Mouse (Mus musculus): ENCODE data around the gene Pdhb. TPM values are rescaled to one million over a fixed set of nuclear protein-coding genes. Genes with fewer than 3 reads are reported as not detected.

The Pdhb gene
- polyA plus RNA-seq, 1 experiment from 2014 or later, result 177 TPM

DNA sequence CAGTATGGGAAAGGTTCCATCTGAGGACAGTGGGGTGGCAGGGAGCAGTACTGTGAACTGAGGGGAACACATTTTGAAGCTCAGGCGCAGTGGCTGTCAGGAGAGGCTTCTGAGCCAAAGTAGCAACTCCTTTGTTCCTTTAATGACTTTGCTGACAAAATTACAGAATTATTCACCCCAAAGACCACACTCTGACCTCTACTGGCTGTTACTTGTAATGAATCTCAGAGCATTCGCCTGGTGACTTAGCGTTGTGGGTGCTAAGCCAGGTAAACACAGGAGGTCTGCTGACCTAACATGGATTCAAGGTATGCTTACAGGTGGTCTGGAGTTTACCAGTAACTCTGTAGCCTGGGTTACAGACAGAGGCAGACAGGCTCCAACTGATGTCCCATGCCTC lies 15.9 kb downstream of the Pdhb start:
- no peak overlapping the region for H3K27ac ChIP-seq (ENCODE audit: low read length)
- ATAC-seq (ENCODE audit: insufficient number of reproducible peaks, insufficient read depth, low FRiP score, low read depth), result no peak
- H3K36me3 ChIP-seq (ENCODE audit: control insufficient read depth, insufficient read depth, low read length), result peaks cover 6% of the 10 kb centered on the region
- H3K27me3 ChIP-seq (ENCODE audit: control insufficient read depth, insufficient read depth, low read length), result no peaks in the 10 kb centered on the region
- 32% methylated on average over 3 of the region's 3 CpGs for WGBS
- no peaks in the 10 kb centered on the region for H3K4me1 ChIP-seq (ENCODE audit: control insufficient read depth, insufficient read depth, low read length)
- H3K4me3 ChIP-seq (ENCODE audit: low read depth, low read length), result no peak overlapping the region
- H3K4me2 ChIP-seq (replicated peaks; ENCODE audit: low read depth, low read length), result no peak overlapping the region
- no peaks in the 10 kb centered on the region for H3K9me3 ChIP-seq (ENCODE audit: control insufficient read depth, low read depth, low read length)
- H3K9ac ChIP-seq (replicated peaks; ENCODE audit: low read depth, low read length), result no peak overlapping the region

- H3K4me1 ChIP-seq (ENCODE audit: control insufficient read depth, insufficient read depth, low read length), result no peaks in the 10 kb centered on the region
- 86% methylated on average over 3 of the region's 3 CpGs for WGBS
- no peaks in the 10 kb centered on the region for H3K27me3 ChIP-seq (ENCODE audit: control insufficient read depth, insufficient read depth, low read length)
- peaks cover 14% of the 10 kb centered on the region for H3K36me3 ChIP-seq (ENCODE audit: control insufficient read depth, insufficient read depth, low read length)
- no peak overlapping the region for H3K9ac ChIP-seq (replicated peaks; ENCODE audit: low read depth, low read length)
- no peak overlapping the region for H3K4me3 ChIP-seq (ENCODE audit: low read depth, low read length)
- H3K9me3 ChIP-seq (ENCODE audit: control insufficient read depth, low read depth, low read length), result no peaks in the 10 kb centered on the region
- H3K4me2 ChIP-seq (replicated peaks; ENCODE audit: low read depth, low read length), result no peak overlapping the region
- H3K27ac ChIP-seq (ENCODE audit: low read length), result no peak overlapping the region
- ATAC-seq (ENCODE audit: insufficient number of reproducible peaks, insufficient read depth, low FRiP score, low read depth), result no peak
Observed at GRCm38 (mm10) chr14:8154072-8154471, 18.8 kb downstream of the Pdhb start.

- H3K4me3 ChIP-seq (ENCODE audit: low read depth, low read length), result no peak overlapping the region
- no peak overlapping the region for H3K27ac ChIP-seq (ENCODE audit: low read length)
- no peak overlapping the region for H3K4me2 ChIP-seq (replicated peaks; ENCODE audit: low read depth, low read length)
- H3K9me3 ChIP-seq (ENCODE audit: control insufficient read depth, low read depth, low read length), result no peaks in the 10 kb centered on the region
- H3K4me1 ChIP-seq (ENCODE audit: control insufficient read depth, insufficient read depth, low read length), result no peaks in the 10 kb centered on the region
- 94% methylated on average over 5 of the region's 5 CpGs for WGBS
- no peaks in the 10 kb centered on the region for H3K27me3 ChIP-seq (ENCODE audit: control insufficient read depth, insufficient read depth, low read length)
- H3K9ac ChIP-seq (replicated peaks; ENCODE audit: low read depth, low read length), result no peak overlapping the region
- ATAC-seq (ENCODE audit: insufficient number of reproducible peaks, insufficient read depth, low FRiP score, low read depth), result no peak
- peaks cover 14% of the 10 kb centered on the region for H3K36me3 ChIP-seq (ENCODE audit: control insufficient read depth, insufficient read depth, low read length)
Observed at GRCm38 (mm10) chr14:8151757-8152156, 21.1 kb downstream of the Pdhb start.

- Histone ChIP-seq H3K27me3 (ENCODE audit: control insufficient read depth, insufficient read depth, low read length) (no peaks in the 10 kb centered on the region), H3K27ac (ENCODE audit: low read length) (no peak overlapping the region), H3K4me1 (ENCODE audit: control insufficient read depth, insufficient read depth, low read length) (no peaks in the 10 kb centered on the region), H3K36me3 (ENCODE audit: control insufficient read depth, insufficient read depth, low read length) (peaks cover 22% of the 10 kb centered on the region), H3K4me3 (ENCODE audit: low read depth, low read length) (no peak overlapping the region), H3K9me3 (ENCODE audit: control insufficient read depth, low read depth, low read length) (no peaks in the 10 kb centered on the region), H3K4me2 (replicated peaks; ENCODE audit: low read depth, low read length) (no peak overlapping the region), H3K9ac (replicated peaks; ENCODE audit: low read depth, low read length) (no peak overlapping the region)
- no peak for ATAC-seq (ENCODE audit: insufficient number of reproducible peaks, insufficient read depth, low FRiP score, low read depth)
- 80% methylated on average over 8 of the region's 8 CpGs for WGBS
Observed at GRCm38 (mm10) chr14:8148842-8149241, 24.0 kb downstream of the Pdhb start.

GRCm38 (mm10) chr14:8146611-8147223 lies 26.1 kb downstream of the Pdhb start:
- no peak overlapping the region for H3K9ac ChIP-seq (replicated peaks; ENCODE audit: low read depth, low read length)
- H3K9me3 ChIP-seq (ENCODE audit: control insufficient read depth, low read depth, low read length), result no peaks in the 10 kb centered on the region
- peaks cover 19% of the 10 kb centered on the region for H3K36me3 ChIP-seq (ENCODE audit: control insufficient read depth, insufficient read depth, low read length)
- no peak overlapping the region for H3K4me2 ChIP-seq (replicated peaks; ENCODE audit: low read depth, low read length)
- H3K27ac ChIP-seq (ENCODE audit: low read length), result no peak overlapping the region
- 0 out of 2 replicates have a peak, but pooled peaks have one; percentile 69 for ATAC-seq (ENCODE audit: insufficient number of reproducible peaks, insufficient read depth, low FRiP score, low read depth)
- no peak overlapping the region for H3K4me3 ChIP-seq (ENCODE audit: low read depth, low read length)
- WGBS, result 79% methylated on average over 10 of the region's 11 CpGs
- H3K27me3 ChIP-seq (ENCODE audit: control insufficient read depth, insufficient read depth, low read length), result no peaks in the 10 kb centered on the region
- no peaks in the 10 kb centered on the region for H3K4me1 ChIP-seq (ENCODE audit: control insufficient read depth, insufficient read depth, low read length)

DNA sequence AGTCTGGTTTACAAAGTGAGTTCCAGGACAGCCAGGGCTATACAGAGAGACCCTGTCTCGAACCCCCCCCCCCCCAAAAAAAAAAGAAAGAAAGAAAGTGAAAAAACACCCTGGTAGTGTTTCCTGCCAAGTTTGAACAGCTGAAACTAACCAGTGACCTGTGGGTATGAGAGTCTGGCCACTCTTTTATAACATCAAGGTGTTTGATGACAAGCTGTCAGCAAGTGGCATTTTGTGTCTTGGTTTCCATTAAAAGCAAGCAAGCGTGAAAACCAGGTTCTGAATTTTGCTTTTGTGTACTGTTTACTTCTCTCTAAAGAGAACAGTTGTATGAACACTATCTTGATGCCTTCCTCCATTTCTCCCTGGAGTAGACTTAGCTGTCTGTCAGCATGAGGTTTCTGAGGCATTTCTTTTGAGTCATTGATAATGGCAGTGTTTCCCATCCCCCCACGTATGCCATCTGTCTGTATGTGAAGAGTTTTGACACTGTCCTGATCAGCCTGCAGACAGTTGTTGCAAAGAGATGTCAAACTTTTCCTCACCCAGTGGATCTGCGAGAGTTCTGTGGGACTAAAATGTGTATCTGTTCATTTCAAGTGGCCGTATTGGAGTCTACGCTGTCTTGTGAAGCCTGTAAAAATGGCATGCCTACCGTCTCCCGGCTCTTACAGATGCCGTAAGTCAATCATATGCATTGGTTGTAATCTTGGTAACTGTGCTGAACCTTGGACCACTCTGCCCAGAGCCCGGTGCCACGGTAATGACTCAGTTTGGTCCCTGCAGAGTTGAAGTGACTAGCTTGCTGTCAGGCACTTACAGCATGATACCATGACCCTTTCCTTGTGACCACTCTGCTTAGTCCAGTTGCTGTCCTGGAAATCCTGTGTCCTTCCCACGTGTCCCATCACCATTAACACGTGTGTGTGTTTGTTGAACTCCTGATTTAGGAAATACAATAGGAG lies 26.9 kb downstream of the Pdhb start:
- Histone ChIP-seq H3K27me3 (ENCODE audit: control insufficient read depth, insufficient read depth, low read length) (no peaks in the 10 kb centered on the region), H3K4me2 (replicated peaks; ENCODE audit: low read depth, low read length) (no peak overlapping the region), H3K4me1 (ENCODE audit: control insufficient read depth, insufficient read depth, low read length) (no peaks in the 10 kb centered on the region), H3K4me3 (ENCODE audit: low read depth, low read length) (no peak overlapping the region), H3K27ac (ENCODE audit: low read length) (no peak overlapping the region), H3K9ac (replicated peaks; ENCODE audit: low read depth, low read length) (no peak overlapping the region), H3K36me3 (ENCODE audit: control insufficient read depth, insufficient read depth, low read length) (peaks cover 18% of the 10 kb centered on the region), H3K9me3 (ENCODE audit: control insufficient read depth, low read depth, low read length) (no peaks in the 10 kb centered on the region)
- 89% methylated on average over 13 of the region's 13 CpGs for WGBS
- no peak for ATAC-seq (ENCODE audit: insufficient number of reproducible peaks, insufficient read depth, low FRiP score, low read depth)

DNA sequence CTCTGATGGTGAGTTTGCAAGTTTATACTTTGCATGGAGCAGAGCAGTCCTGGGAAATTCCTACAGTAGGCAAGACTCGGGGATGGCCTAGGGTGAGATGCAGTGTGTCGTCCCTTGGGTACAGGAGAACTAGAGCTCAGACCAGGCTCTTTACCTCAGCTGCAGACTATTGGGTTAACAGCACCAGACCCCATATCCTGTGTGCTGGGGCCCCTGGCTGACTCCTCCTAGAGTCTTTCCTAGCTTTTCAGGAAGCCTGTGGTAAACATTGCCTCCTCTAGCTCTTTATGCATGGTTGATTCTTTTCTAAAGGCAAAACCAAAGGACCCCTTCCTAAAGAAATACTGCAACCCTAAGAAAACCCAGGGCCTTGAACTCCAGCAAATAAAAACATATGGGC lies 31.7 kb downstream of the Pdhb start:
- H3K4me1 ChIP-seq (ENCODE audit: control insufficient read depth, insufficient read depth, low read length), result no peaks in the 10 kb centered on the region
- H3K27me3 ChIP-seq (ENCODE audit: control insufficient read depth, insufficient read depth, low read length), result no peaks in the 10 kb centered on the region
- ATAC-seq (ENCODE audit: insufficient number of reproducible peaks, insufficient read depth, low FRiP score, low read depth), result no peak
- WGBS, result 90% methylated on average over 2 of the region's 2 CpGs
- no peaks in the 10 kb centered on the region for H3K9me3 ChIP-seq (ENCODE audit: control insufficient read depth, low read depth, low read length)
- H3K4me2 ChIP-seq (replicated peaks; ENCODE audit: low read depth, low read length), result no peak overlapping the region
- H3K36me3 ChIP-seq (ENCODE audit: control insufficient read depth, insufficient read depth, low read length), result peaks cover 24% of the 10 kb centered on the region
- H3K27ac ChIP-seq (ENCODE audit: low read length), result no peak overlapping the region
- H3K4me3 ChIP-seq (ENCODE audit: low read depth, low read length), result no peak overlapping the region
- H3K9ac ChIP-seq (replicated peaks; ENCODE audit: low read depth, low read length), result no peak overlapping the region

DNA sequence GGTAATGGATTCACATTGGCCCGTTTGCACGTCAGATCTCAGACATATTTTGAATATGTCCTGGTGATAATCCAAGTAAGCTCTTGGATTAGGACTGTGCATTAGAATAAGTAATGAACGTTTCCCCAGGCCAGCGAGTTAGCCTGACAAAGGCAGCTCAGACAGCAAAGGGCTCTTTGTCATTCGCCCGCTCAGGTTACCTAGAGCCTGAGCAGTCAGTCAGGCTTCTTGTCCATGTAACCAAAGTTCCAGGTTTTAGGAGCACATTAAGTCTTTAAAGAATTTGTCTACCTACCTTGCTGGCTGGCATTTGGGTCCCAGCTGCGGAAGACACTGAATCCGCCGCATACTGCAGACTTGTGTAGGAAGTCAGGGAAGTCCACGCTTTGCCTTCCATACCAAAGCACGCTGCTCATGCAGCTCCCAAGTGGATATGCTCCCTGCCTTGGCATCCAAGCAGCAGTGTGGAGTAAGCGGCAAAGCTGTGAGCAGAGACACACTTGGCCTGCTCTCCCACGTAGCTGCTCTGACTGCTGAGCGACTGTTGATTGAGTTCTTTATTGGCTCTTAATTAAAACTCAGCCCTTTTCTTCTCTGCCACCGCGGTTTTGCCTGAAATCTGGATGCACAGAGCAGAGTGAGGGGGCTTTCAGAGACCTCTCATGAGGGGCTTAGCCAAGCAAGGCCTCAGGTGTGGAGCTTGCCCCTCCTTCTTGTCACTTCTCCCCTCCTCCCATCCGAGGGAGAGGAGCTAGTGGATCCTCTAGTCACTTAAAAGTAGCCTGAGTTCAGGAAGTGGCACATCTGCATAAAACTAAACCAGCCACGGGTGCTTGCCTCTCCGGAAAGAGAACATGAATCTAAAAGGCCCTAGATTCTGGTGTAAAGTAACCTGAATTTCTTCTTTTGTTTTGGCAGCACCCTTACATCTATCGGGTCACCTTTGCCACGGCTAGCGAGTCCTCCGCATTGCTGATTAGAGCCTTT lies 32.8 kb downstream of the Pdhb start:
- Histone ChIP-seq H3K9ac (replicated peaks; ENCODE audit: low read depth, low read length) (no peak overlapping the region), H3K27ac (ENCODE audit: low read length) (no peak overlapping the region), H3K4me3 (ENCODE audit: low read depth, low read length) (no peak overlapping the region), H3K27me3 (ENCODE audit: control insufficient read depth, insufficient read depth, low read length) (no peaks in the 10 kb centered on the region), H3K9me3 (ENCODE audit: control insufficient read depth, low read depth, low read length) (no peaks in the 10 kb centered on the region), H3K36me3 (ENCODE audit: control insufficient read depth, insufficient read depth, low read length) (peaks cover 23% of the 10 kb centered on the region), H3K4me2 (replicated peaks; ENCODE audit: low read depth, low read length) (no peak overlapping the region), H3K4me1 (ENCODE audit: control insufficient read depth, insufficient read depth, low read length) (no peaks in the 10 kb centered on the region)
- 77% methylated on average over 23 of the region's 23 CpGs for WGBS
- no peak for ATAC-seq (ENCODE audit: insufficient number of reproducible peaks, insufficient read depth, low FRiP score, low read depth)

All from stomach, embryonic 14.5 days (tissue).